Mouse (Mus musculus) left cerebral cortex, postnatal 36 days (tissue): Measurements from ENCODE around the gene Slc10a2. TPM values are rescaled to one million over a fixed set of nuclear protein-coding genes. Genes with fewer than 3 reads are reported as not detected.
"Not testable (repeated sequence)": the region's sequence is repeated elsewhere in the genome, so short reads cannot be mapped to it uniquely, and the experiment has no call there.

Experiments
- DNase-seq, 2 experiments: peaks; one replicate each; pipeline ENCODE4 v3.0.0; 2021 to 2022; ENCODE audit warnings: low spot score in 2 of 2, mixed read lengths in 1 of 2
- intact Hi-C: fragments of 180-260 bp; cut with DNase I; formaldehyde crosslinking; loops from one replicate; pipeline ENCODE4 v1.15.1; 2025
- total RNA-seq, 2 experiments: library from RNA; stranded (reverse); gene quantifications; 2 replicates each; pipeline ENCODE4 v1.2.3; 2021

The Slc10a2 gene
- not detected for total RNA-seq

DNA sequence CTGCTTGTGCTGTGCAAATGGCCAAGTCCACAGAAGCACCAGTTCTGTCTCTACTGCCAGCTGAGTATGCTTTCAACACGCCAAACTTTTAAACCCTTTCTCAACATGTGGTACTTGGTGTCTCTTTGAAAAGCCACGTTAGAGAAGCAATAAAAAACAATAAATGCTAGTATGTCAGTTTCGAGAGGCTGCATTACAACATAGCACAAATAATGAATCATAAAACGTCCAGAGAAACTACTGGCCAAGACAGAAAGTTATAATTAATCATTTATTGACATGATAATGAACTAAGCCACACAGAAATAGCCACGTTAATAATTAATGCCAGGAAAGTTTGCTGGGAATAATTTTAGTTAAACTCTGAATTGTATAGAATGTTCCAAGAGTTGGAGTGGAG, at the start of gene Slc10a2:
Slc10a2 (minus strand) TSS at position 166 of the 400 bp plus-strand sequence.
- no peak for DNase-seq
- intact Hi-C loops, result no loop called here

DNA sequence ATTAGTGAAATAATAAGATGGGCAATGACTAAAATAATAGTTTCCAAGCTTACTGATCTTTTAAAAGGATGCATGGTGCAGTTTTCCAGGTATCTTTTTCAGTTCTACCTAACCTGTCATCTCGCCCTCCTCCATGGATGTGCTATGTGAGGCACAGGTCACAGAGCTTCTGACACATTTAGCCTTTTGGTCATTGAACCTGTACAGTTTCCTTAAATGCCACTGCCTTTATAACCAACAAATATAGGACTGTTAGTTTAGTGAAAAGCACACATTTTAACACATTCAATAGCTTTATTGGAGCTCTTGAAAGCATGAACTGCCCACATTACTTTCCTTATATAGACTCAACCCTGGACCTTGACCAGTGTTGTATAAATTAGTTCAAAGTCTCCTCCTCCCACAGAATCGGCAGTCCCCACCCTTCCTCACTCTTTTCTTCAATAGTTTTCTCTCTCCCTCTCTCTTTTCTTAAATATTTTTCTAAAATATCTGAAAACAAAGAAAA, 24.2 kb upstream of the Slc10a2 start:
- DNase-seq, result no peak
- intact Hi-C loops, result no loop called here

DNA sequence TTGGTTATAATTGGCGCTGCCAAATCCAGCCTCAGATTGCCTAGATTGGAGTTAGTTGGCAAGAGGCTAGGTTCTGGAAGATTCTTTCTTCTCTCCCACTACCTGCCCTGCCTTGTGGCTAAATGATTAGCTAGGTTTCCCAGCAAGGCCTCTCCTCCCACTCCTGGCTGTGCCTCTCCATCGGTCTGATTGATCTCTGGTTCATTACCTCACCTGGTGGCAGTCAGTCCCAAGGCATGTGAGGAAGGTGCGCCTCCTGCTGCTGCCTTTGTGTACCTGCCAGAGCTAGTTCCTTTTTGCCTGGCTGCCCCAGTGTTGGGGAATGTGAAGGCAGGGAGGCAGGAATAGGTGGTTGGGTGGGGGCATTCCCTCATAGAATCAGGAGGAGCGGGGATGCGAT, 1.7 kb upstream of the Slc10a2 start:
- intact Hi-C loops, result no loop called here
- no peak for DNase-seq

DNA sequence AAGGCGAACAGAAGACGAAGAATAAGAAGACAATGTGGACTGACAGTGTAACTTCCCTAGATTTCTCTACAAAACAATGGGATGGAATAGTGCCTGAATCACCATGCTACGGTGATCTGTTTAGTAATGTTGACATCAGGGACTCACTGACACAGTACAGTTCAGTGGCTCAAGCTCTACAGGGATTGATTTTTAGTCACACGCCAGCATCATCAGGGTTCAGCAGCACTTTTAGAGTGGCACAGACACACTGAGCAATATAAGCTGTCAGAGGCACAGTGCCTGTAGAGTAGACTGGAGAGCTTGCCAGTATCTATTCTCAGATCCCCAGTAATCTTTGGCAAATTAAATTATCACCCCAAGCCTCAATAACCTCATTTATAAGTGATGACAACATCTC, 9.8 kb downstream of the Slc10a2 start:
- DNase-seq, result no peak
- intact Hi-C loops, result no loop called here

DNA sequence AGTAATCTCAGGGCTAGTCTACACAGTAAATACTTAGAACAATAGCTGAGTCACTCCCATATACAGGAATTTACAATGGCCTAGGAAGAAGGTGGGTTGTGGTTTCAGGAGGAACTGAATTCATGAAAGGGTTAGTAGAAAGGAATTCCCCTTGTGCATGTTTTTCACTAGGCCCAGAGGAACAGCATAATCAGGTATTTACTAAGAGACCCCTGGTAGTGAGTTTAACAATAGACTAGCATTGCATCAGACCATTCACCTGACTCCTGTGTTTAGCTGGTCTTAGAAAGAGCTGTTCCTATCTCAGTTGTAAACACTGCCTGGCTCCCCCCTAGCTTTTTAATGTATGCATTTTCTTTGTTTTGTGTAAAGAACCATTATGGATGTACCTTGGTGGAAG, 11.2 kb downstream of the Slc10a2 start:
- intact Hi-C loops, DNase-seq: not testable (repeated sequence)

DNA sequence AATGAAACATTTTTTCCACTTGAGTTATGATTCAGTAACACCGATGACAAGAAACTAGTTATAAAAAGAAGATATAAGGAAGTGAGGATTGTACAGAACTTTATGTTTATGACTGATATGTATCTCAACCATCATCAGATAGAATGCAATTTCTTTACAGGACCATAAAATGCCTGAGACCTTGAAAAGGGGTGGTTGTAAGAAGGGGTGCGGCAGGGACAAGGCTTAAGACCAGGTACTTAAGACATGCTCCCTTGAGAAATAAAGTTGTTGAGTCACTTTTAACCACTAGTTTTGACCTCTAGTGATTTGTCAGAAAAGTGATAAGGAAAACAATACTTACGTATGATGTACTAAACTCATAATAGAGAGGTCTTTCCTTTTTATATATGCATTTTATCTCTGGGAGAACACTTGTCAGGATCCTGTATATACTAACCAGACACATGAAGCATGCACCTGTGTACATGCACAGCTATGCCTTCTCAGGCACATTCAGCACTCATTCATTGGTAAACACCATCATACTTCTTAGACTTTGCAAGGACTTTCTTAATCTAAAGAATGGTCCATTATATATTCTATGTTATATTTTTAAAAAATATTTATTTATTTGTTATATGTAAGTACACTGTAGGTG, 31.4 kb downstream of the Slc10a2 start:
- no peak for DNase-seq
- intact Hi-C loops, result no loop called here

DNA sequence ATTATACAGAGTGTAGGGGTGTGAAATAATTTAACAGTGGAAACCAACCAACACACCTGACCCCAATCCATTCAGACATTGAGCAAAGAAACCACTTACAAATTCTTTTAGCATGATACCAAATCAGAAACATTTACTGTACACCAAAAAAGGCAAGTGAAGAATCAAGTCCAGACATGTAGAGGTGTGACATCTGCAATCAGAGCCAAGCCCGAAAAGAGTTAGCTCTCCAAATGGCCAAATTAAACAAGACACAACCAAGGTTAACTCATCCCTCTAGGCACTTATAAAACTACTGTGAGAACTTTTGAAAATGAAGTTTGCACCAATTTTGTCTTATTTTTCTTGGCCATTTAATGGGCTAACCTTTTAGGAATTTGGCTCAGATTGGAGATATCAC, 46.3 kb downstream of the Slc10a2 start:
- intact Hi-C loops, result no loop called here
- DNase-seq, result no peak

DNA sequence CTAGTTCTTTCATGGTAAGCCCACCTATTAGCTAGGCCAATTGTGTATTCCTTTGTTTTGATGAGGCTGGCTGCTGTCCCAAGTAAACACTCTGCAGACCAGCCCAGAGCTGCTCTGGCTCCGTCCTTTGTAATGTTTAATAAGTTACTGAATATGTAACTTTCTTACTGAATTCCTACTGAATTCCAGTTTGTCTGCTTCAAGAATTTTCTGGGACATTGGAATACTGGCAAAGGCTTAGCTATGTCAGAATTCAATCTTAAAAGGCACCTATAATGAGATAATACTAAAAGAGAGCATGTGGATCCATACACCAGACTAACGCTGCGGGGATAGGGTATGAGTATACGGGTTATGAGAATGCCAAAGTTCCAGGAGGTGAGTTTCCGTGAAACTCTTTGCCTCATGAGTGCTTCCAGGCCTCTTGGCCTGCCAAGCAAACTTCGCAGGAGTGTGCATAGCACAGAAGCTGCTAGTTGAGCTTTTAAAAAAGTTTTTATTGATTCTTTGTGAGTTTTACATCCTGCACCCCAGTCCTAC, 60.7 kb downstream of the Slc10a2 start:
- DNase-seq, intact Hi-C loops: not testable (repeated sequence)

DNA sequence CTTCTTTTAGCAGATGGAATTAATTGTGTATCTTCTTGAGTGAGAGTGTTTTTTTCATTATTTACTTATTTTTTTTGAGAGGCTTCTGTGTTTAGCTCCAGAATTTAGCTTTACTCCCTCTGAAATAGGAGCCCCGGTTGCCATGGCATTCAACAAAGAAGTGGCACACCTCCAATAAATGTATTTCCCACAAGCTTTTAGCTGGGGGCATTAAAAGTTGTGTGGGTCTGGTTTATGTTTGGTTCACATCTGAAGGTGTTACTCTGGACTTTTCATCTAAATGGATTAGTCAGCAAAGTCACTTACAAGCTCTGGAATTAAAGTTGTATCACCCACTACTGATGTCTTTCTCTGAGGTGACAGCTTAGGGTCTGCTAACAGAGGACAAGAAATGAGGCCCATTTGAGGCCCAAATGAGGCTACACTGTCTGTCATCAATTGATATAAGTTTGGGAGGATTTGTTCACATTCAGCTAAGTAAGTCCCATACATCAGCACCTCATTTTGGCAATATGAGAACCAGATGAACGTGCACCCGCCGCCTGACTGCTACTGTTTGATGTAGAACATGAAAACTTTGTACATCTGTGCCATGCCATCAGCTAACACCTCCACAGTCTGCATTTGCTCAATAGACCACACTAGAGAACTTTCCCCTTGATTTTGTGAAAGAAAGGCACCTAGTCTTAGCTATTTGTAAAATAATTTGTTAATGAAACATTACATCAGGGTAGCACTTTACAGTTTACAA, 66.2 kb downstream of the Slc10a2 start:
- no peak for DNase-seq
- intact Hi-C loops, result no loop called here
